ENCODE assay signal across 19 mouse cellular contexts in the genomic region with DNA sequence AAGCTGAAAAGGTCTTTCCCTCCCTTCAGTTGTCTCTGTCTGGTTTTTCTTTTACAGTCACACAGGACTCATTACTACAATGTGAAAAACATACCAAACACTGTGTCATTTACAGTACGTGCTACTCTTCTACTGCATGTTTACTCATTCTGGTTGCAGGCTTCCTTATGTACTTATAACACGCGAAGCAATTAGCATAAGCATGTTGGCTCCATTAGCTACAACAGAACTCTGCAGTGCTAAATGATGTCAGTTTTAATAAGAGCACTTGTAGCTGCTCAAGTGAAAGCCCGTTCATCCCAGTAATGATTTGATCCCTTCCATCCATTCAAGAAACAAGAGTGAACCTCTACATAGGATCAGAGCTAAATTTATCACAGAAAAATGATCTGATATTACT.
DNase-seq lines count a peak whose midpoint lies in the region; ATAC-seq and TF ChIP-seq lines count a peak whose summit lies in the region.
"Had no signal": no experiment of that assay in that cellular context is flagged by ENCODE, and none has a peak within 500 bp of the region (broad histone marks: within the 10 kb centered on the region; RNA-seq: fewer than 3 reads in every experiment).

No protein-coding gene starts in this region.

- no peaks in the 10 kb centered on the region for H3K9me3 ChIP-seq in forebrain, embryonic 14.5 days (replicated peaks; ENCODE audit: control insufficient read depth, low read length)
- no peaks in the 10 kb centered on the region for H3K9me3 ChIP-seq in forebrain, embryonic 12.5 days
- no peaks in the 10 kb centered on the region for H3K9me3 ChIP-seq in forebrain, embryonic 16.5 days (ENCODE audit: control insufficient read depth, low read length)
- no peaks in the 10 kb centered on the region for H3K9me3 ChIP-seq in embryonic facial prominence, embryonic 10.5 days
- H3K9me3 ChIP-seq: embryonic facial prominence, embryonic 13.5 days; embryonic facial prominence, embryonic 15.5 days had no signal

- no peak overlapping the region for H3K4me2 ChIP-seq in forebrain, embryonic 14.5 days (ENCODE audit: low read length)
- no peak overlapping the region for H3K4me2 ChIP-seq in forebrain, embryonic 12.5 days
- no peak overlapping the region for H3K4me2 ChIP-seq in forebrain, embryonic 16.5 days (ENCODE audit: low read length)
- H3K4me2 ChIP-seq: embryonic facial prominence, embryonic 13.5 days; embryonic facial prominence, embryonic 15.5 days had no signal

- DNase-seq in forebrain, embryonic 14.5 days (ENCODE audit: low spot score), result peak; percentile 49
- peak; percentile 43 for DNase-seq in brain, embryonic 14.5 days (ENCODE audit: low read depth)
- peak; percentile 25 for DNase-seq in retina, embryonic 14.5 days (ENCODE audit: low spot score)
- DNase-seq in layer of hippocampus, adult 2 months (ENCODE audit: low spot score in 2 of 2), result no peak
- no peak for DNase-seq in embryonic facial prominence, embryonic 10.5 days (ENCODE audit: low spot score)
- no peak for DNase-seq in lung, postnatal 10 days
- DNase-seq: adrenal gland, adult 2 months; adrenal gland, postnatal 10 days; adrenal gland, postnatal 25 days; cerebellum, adult 11-12 months; cerebellum, adult 2 months; cerebellum, adult 9-10 months; cerebellum, postnatal 10 days; cerebellum, postnatal 25 days had no signal

- no peaks in the 10 kb centered on the region for H3K4me1 ChIP-seq in forebrain, embryonic 14.5 days (ENCODE audit: control insufficient read depth, insufficient read depth, low read length)
- H3K4me1 ChIP-seq in forebrain, embryonic 12.5 days, result no peaks in the 10 kb centered on the region
- no peaks in the 10 kb centered on the region for H3K4me1 ChIP-seq in forebrain, embryonic 16.5 days (replicated peaks; ENCODE audit: control insufficient read depth, insufficient read depth, low read length)
- H3K4me1 ChIP-seq in embryonic facial prominence, embryonic 10.5 days, result no peaks in the 10 kb centered on the region
- H3K4me1 ChIP-seq: embryonic facial prominence, embryonic 13.5 days; embryonic facial prominence, embryonic 15.5 days had no signal

- no peaks in the 10 kb centered on the region for H3K36me3 ChIP-seq in forebrain, embryonic 14.5 days (ENCODE audit: control insufficient read depth, insufficient read depth, low read length)
- H3K36me3 ChIP-seq in forebrain, embryonic 12.5 days (replicated peaks), result no peaks in the 10 kb centered on the region
- no peaks in the 10 kb centered on the region for H3K36me3 ChIP-seq in forebrain, embryonic 16.5 days (ENCODE audit: control insufficient read depth, insufficient read depth)
- H3K36me3 ChIP-seq in embryonic facial prominence, embryonic 10.5 days (replicated peaks), result no peaks in the 10 kb centered on the region
- H3K36me3 ChIP-seq: embryonic facial prominence, embryonic 13.5 days; embryonic facial prominence, embryonic 15.5 days had no signal

- no peak overlapping the region for H3K9ac ChIP-seq in forebrain, embryonic 14.5 days (ENCODE audit: low read length)
- no peak overlapping the region for H3K9ac ChIP-seq in forebrain, embryonic 12.5 days
- H3K9ac ChIP-seq in forebrain, embryonic 16.5 days (replicated peaks; ENCODE audit: low read depth, low read length), result no peak overlapping the region
- H3K9ac ChIP-seq: embryonic facial prominence, embryonic 13.5 days; embryonic facial prominence, embryonic 15.5 days had no signal

- TF ChIP-seq POLR2A in brain, embryonic 14.5 days (IDR thresholded peaks at IDR 0.05; ENCODE audit: borderline replicate concordance, extremely low read depth, insufficient read depth, insufficient read length, poor library complexity, severe bottlenecking), result no peak

- no peak overlapping the region for H3K4me3 ChIP-seq in forebrain, embryonic 14.5 days (ENCODE audit: low read depth, low read length)
- H3K4me3 ChIP-seq in forebrain, embryonic 12.5 days (replicated peaks), result no peak overlapping the region
- no peak overlapping the region for H3K4me3 ChIP-seq in forebrain, embryonic 16.5 days (replicated peaks; ENCODE audit: low read length)
- no peak overlapping the region for H3K4me3 ChIP-seq in layer of hippocampus, adult 2 months
- no peak overlapping the region for H3K4me3 ChIP-seq in embryonic facial prominence, embryonic 10.5 days
- H3K4me3 ChIP-seq: embryonic facial prominence, embryonic 13.5 days; embryonic facial prominence, embryonic 15.5 days; erythroblast, embryonic 14.5 days had no signal

- H3K27me3 ChIP-seq in forebrain, embryonic 14.5 days (replicated peaks; ENCODE audit: control insufficient read depth, insufficient read depth, low read length), result no peaks in the 10 kb centered on the region
- no peaks in the 10 kb centered on the region for H3K27me3 ChIP-seq in forebrain, embryonic 12.5 days
- no peaks in the 10 kb centered on the region for H3K27me3 ChIP-seq in forebrain, embryonic 16.5 days (replicated peaks; ENCODE audit: control insufficient read depth, insufficient read depth, low read length)
- H3K27me3 ChIP-seq in embryonic facial prominence, embryonic 10.5 days (replicated peaks; ENCODE audit: low read depth, poor library complexity, severe bottlenecking), result no peaks in the 10 kb centered on the region
- H3K27me3 ChIP-seq: embryonic facial prominence, embryonic 13.5 days; embryonic facial prominence, embryonic 15.5 days had no signal

- no peak for TF ChIP-seq CTCF in brain, embryonic 14.5 days (IDR thresholded peaks at IDR 0.05; ENCODE audit: borderline replicate concordance, extremely low read depth, insufficient read depth, insufficient read length)
- TF ChIP-seq CTCF in layer of hippocampus, adult 2 months (conservative IDR thresholded peaks at IDR 0.05), result no peak

- H3K27ac ChIP-seq in forebrain, embryonic 14.5 days (ENCODE audit: low read depth, low read length), result no peak overlapping the region
- no peak overlapping the region for H3K27ac ChIP-seq in forebrain, embryonic 12.5 days
- no peak overlapping the region for H3K27ac ChIP-seq in forebrain, embryonic 16.5 days (ENCODE audit: low read length)
- H3K27ac ChIP-seq in layer of hippocampus, adult 2 months, result no peak overlapping the region
- no peak overlapping the region for H3K27ac ChIP-seq in embryonic facial prominence, embryonic 10.5 days (replicated peaks)
- H3K27ac ChIP-seq: embryonic facial prominence, embryonic 13.5 days; embryonic facial prominence, embryonic 15.5 days had no signal

- 63% methylated on average over 4 of the region's 4 CpGs for WGBS in forebrain, embryonic 14.5 days
- 83% methylated on average over 4 of the region's 4 CpGs for WGBS in forebrain, embryonic 12.5 days
- WGBS in forebrain, embryonic 16.5 days, result 48% methylated on average over 4 of the region's 4 CpGs
- 90% methylated on average over 4 of the region's 4 CpGs for WGBS in embryonic facial prominence, embryonic 10.5 days

- no peak for ATAC-seq in forebrain, embryonic 14.5 days
- ATAC-seq in forebrain, embryonic 12.5 days (ENCODE audit: low FRiP score), result no peak
- peak; percentile 83 for ATAC-seq in forebrain, embryonic 16.5 days

Comparison
In these comparisons a context has a peak if more than half of its experiments do, and no peak if none do; other contexts are left out.
1. DNase-seq: peak in forebrain, embryonic 14.5 days (single experiment), brain, embryonic 14.5 days (single experiment) and retina, embryonic 14.5 days (single experiment); none in layer of hippocampus, adult 2 months (0 of 2), embryonic facial prominence, embryonic 10.5 days (single experiment) and lung, postnatal 10 days (single experiment).